Mouse (Mus musculus) CH12.LX (cell line): ENCODE measurements around the gene Creb3l2. TPM values are rescaled to one million over a fixed set of nuclear protein-coding genes. Genes with fewer than 3 reads are reported as not detected.

Experiments used
- DNase-seq: peaks from one replicate; pipeline ENCODE4 v3.0.0-alpha.2; 2013; ENCODE audit errors: extremely low read depth
- H3K27ac ChIP-seq: 2 replicates; pipeline ENCODE4 v1.5.1; 2012; ENCODE audit warnings: low read depth, mild to moderate bottlenecking, control low read depth, moderate library complexity; ENCODE audit not compliant: insufficient read depth
- H3K27me3 ChIP-seq: replicated peaks from 2 replicates; pipeline ENCODE3; 2012; ENCODE audit warnings: inconsistent platforms
- H3K36me3 ChIP-seq, 2 experiments: replicated peaks in 1 of 2; 2 replicates each; pipeline versions ENCODE3 to v1.6.1; 2012; ENCODE audit warnings: inconsistent platforms in 1 of 2, low read length in 1 of 2, mild to moderate bottlenecking in 1 of 2, mixed read lengths in 1 of 2, moderate library complexity in 1 of 2; ENCODE audit not compliant: control insufficient read depth in 1 of 2, insufficient read depth in 1 of 2
- H3K4me1 ChIP-seq, 2 experiments: 2 replicates each; pipeline ENCODE4 v1.6.1; 2012; ENCODE audit warnings: inconsistent platforms in 1 of 2, moderate library complexity in 1 of 2; ENCODE audit not compliant: insufficient read depth in 2 of 2, control insufficient read depth in 1 of 2
- H3K4me2 ChIP-seq: 2 replicates; pipeline ENCODE4 v1.6.1; 2012; ENCODE audit warnings: low read depth, mild to moderate bottlenecking, control low read depth; ENCODE audit not compliant: poor library complexity, insufficient read depth, severe bottlenecking
- H3K4me3 ChIP-seq, 3 experiments: fragments of 150-350 bp in 1 of 3; sonication (generic) in 1 of 3; replicated peaks in 1 of 3; 2 replicates each; pipeline versions ENCODE3 to v1.5.1; 2011 to 2012; ENCODE audit warnings: low read depth in 2 of 3, low read length in 2 of 3, mild to moderate bottlenecking in 2 of 3, moderate library complexity in 2 of 3, control low read depth in 1 of 3, improper control_type of control experiment in 1 of 3, inconsistent platforms in 1 of 3, mixed read lengths in 1 of 3; ENCODE audit not compliant: poor library complexity in 1 of 3
- H3K79me2 ChIP-seq: replicated peaks from 2 replicates; pipeline ENCODE4 v1.6.1; 2012; ENCODE audit warnings: mild to moderate bottlenecking, moderate library complexity; ENCODE audit not compliant: control insufficient read depth, poor library complexity, insufficient read depth, severe bottlenecking; ENCODE audit errors: extremely low read depth
- H3K9ac ChIP-seq: 2 replicates; pipeline ENCODE4 v1.6.1; 2012; ENCODE audit warnings: low read depth, mild to moderate bottlenecking, control low read depth, moderate library complexity; ENCODE audit not compliant: insufficient read depth
- H3K9me3 ChIP-seq: replicated peaks from 2 replicates; pipeline ENCODE3; 2012; ENCODE audit warnings: low read length, inconsistent platforms, mixed read lengths
- CHD1 ChIP-seq: IDR thresholded peaks from 2 replicates; pipeline ENCODE4 v1.6.1; 2012; ENCODE audit warnings: low read depth, low read length, improper control_type of control experiment, inconsistent platforms
- CHD2 ChIP-seq: IDR thresholded peaks from 2 replicates; pipeline ENCODE4 v1.6.1; 2011; ENCODE audit warnings: low read length, improper control_type of control experiment
- CTCF ChIP-seq, 2 experiments: IDR thresholded peaks in 1 of 2; conservative IDR thresholded peaks in 1 of 2; 2 replicates each; pipeline ENCODE4 v1.5.1; 2011 to 2012; ENCODE audit warnings: low read depth in 2 of 2, low read length in 2 of 2, improper control_type of control experiment in 1 of 2, inconsistent platforms in 1 of 2, mild to moderate bottlenecking in 1 of 2, moderate library complexity in 1 of 2
- E2F4 ChIP-seq: IDR thresholded peaks from 2 replicates; pipeline ENCODE4 v1.6.1; 2011; ENCODE audit warnings: low read depth, low read length, improper control_type of control experiment; ENCODE audit not compliant: insufficient replicate concordance
- ELF1 ChIP-seq: IDR thresholded peaks from 2 replicates; pipeline ENCODE4 v1.6.1; 2014; ENCODE audit warnings: low read depth, mild to moderate bottlenecking, inconsistent platforms, low read length, improper control_type of control experiment
- HCFC1 ChIP-seq: IDR thresholded peaks from 2 replicates; pipeline ENCODE4 v1.6.1; 2012; ENCODE audit warnings: low read depth, mild to moderate bottlenecking, inconsistent platforms, low read length, improper control_type of control experiment
- MAX ChIP-seq: IDR thresholded peaks from 2 replicates; pipeline ENCODE4 v1.6.1; 2011; ENCODE audit warnings: low read length, improper control_type of control experiment
- MAZ ChIP-seq: IDR thresholded peaks from 2 replicates; pipeline ENCODE4 v1.6.1; 2012; ENCODE audit warnings: low read depth, mild to moderate bottlenecking, inconsistent platforms, low read length, improper control_type of control experiment, moderate library complexity
- MEF2A ChIP-seq: IDR thresholded peaks from 2 replicates; pipeline ENCODE4 v1.6.1; 2014; ENCODE audit warnings: low read depth, mild to moderate bottlenecking, inconsistent platforms, low read length, improper control_type of control experiment, borderline replicate concordance
- PAX5 ChIP-seq: IDR thresholded peaks from 2 replicates; pipeline ENCODE4 v1.6.1; 2012; ENCODE audit warnings: low read length, inconsistent platforms, mixed read lengths
- POLR2AphosphoS2 ChIP-seq: IDR thresholded peaks from 2 replicates; pipeline ENCODE4 v1.6.1; 2011; ENCODE audit warnings: low read depth, low read length, improper control_type of control experiment
- RAD21 ChIP-seq: IDR thresholded peaks from 2 replicates; pipeline ENCODE4 v1.6.1; 2011; ENCODE audit warnings: low read depth, mild to moderate bottlenecking, low read length, improper control_type of control experiment, moderate library complexity
- SIN3A ChIP-seq: IDR thresholded peaks from 2 replicates; pipeline ENCODE4 v1.6.1; 2012; ENCODE audit warnings: low read length, improper control_type of control experiment, inconsistent platforms
- SMC3 ChIP-seq: IDR thresholded peaks from 2 replicates; pipeline ENCODE4 v1.6.1; 2011; ENCODE audit warnings: low read depth, low read length, improper control_type of control experiment
- TBP ChIP-seq: conservative IDR thresholded peaks from 2 replicates; pipeline ENCODE4 v1.6.1; 2011; ENCODE audit warnings: low read depth, low read length, improper control_type of control experiment
- UBTF ChIP-seq: IDR thresholded peaks from 2 replicates; pipeline ENCODE4 v1.6.1; 2012; ENCODE audit warnings: low read depth, mild to moderate bottlenecking, inconsistent platforms, low read length, improper control_type of control experiment, moderate library complexity
- USF1 ChIP-seq: IDR thresholded peaks from 2 replicates; pipeline ENCODE4 v1.6.1; 2014; ENCODE audit warnings: low read depth, mild to moderate bottlenecking, inconsistent platforms, low read length, improper control_type of control experiment
- ZKSCAN1 ChIP-seq: IDR thresholded peaks from 2 replicates; pipeline ENCODE4 v1.6.1; 2012; ENCODE audit warnings: low read depth, inconsistent platforms, low read length, improper control_type of control experiment, borderline replicate concordance
- dilution Hi-C: fragments of 300-500 bp; cut with MboI; formaldehyde crosslinking; loops from 2 replicates; pipeline ENCODE4 v1.14.3; 2020; ENCODE audit warnings: low sequenced_read_pairs; ENCODE audit not compliant: extremely low pct_unique_long_range_greater_than_20kb, extremely low pct_ligation_motif_present
- in situ Hi-C: fragments of 300-500 bp; cut with MboI; formaldehyde crosslinking; loops from 3 replicates; pipeline ENCODE4 v1.14.3; 2019; ENCODE audit warnings: low sequenced_read_pairs, low pct_ligation_motif_present, low pct_unique_long_range_greater_than_20kb, mixed read lengths
- polyA plus RNA-seq: library from polyadenylated mRNA; unstranded; fragments of >175 nt; gene quantifications from 2 replicates; pipeline ENCODE4 v1.2.1, GENCODE M21; 2012; ENCODE audit warnings: low read depth; ENCODE audit not compliant: insufficient read length
- total RNA-seq, 2 experiments: library from RNA; depleted of rRNA; stranded (reverse); fragments of 300-350 nt in 1 of 2; fragments of >200 nt in 1 of 2; gene quantifications; 2 replicates each; pipeline ENCODE4 v1.2.3; 2012 to 2014

Creb3l2 gene
- total and polyA plus RNA-seq, 3 experiments, result 1.5 to 8.5 (median 7.0) TPM

- TF ChIP-seq RAD21 (no peak), CTCF (conservative IDR thresholded peaks at IDR 0.05 in 1 of 2, IDR thresholded peaks at IDR 0.05 in 1 of 2; ENCODE audit: low read depth in 2 of 2, low read length in 2 of 2) (no peak), TBP (no peak), MAX (no peak), CHD2 (no peak), ZKSCAN1 (no peak), HCFC1 (no peak), SIN3A (no peak), UBTF (no peak), USF1 (no peak), CHD1 (no peak), MEF2A (no peak), MAZ (no peak), SMC3 (no peak), POLR2AphosphoS2 (no peak), ELF1 (no peak), E2F4 (no peak), PAX5 (no peak)
- Histone ChIP-seq H3K9me3 (peaks cover 3% of the 10 kb centered on the region), H3K4me2 (peak overlapping the region; percentile 57), H3K27me3 (no peaks in the 10 kb centered on the region), H3K4me3 (peak overlapping the region in 1 of 3 experiments; percentile 4), H3K27ac (no peak overlapping the region), H3K4me1 (peaks cover 4 to 14% of the 10 kb centered on the region in 2 experiments), H3K79me2 (no peaks in the 10 kb centered on the region), H3K36me3 (no peaks in the 10 kb centered on the region), H3K9ac (peak overlapping the region; percentile 39; the same call in 1 of the 2 replicates)
- in situ Hi-C loops, result no loop called here
- dilution Hi-C loops, result no loop called here
- no peak for DNase-seq
These were observed 23.9 kb upstream of the Creb3l2 start for GRCm38 (mm10) chr6:37465847-37466246.

DNA sequence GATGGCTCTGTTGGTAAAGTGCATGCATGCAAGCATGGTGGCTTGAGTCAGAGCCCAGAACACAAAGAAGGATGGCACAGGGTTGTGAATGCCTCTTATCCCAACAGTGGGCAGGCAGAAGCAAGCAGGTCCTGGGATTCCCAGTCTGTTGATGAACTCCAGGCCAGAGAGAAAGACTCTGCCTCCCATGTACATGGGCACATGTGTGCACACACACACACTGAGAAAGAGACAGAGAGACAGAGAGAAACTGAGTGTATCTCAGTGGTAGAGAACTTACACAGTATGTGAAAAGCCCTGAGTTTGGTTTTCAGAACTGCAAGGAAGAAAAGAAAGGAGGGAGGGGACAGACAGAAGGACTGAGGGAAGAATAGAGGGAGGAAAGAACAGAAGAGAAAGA lies 23.4 kb upstream of the Creb3l2 start:
- TF ChIP-seq CHD1, result no peak
- Histone ChIP-seq H3K9ac (no peak overlapping the region), H3K27ac (no peak overlapping the region), H3K79me2 (no peaks in the 10 kb centered on the region), H3K4me2 (peak overlapping the region; percentile 57), H3K4me1 (peaks cover 4 to 14% of the 10 kb centered on the region in 2 experiments), H3K36me3 (no peaks in the 10 kb centered on the region), H3K9me3 (peaks cover 3% of the 10 kb centered on the region), H3K4me3 (no peak overlapping the region), H3K27me3 (no peaks in the 10 kb centered on the region)
- DNase-seq, result no peak
- dilution Hi-C loops (no loop called here), in situ Hi-C loops (no loop called here)
